Mouse (Mus musculus) heart, embryonic 12.5 days (tissue): ENCODE results near the gene Ppp4r1. TPM values are rescaled to one million over a fixed set of nuclear protein-coding genes. Genes with fewer than 3 reads are reported as not detected.

ENCODE experiments used
- ATAC-seq: fragments of 200-750 bp; cut with Nextera tagmentation; 2 replicates; pipeline ENCODE4 v1.8.0; 2017; ENCODE audit warnings: moderate TSS enrichment, moderate library complexity; ENCODE audit not compliant: insufficient number of reproducible peaks, low FRiP score
- H3K27ac ChIP-seq: fragments of 300-500 bp; sonication (generic); 2 replicates; pipeline ENCODE4 v1.5.1; 2016; ENCODE audit warnings: mild to moderate bottlenecking, moderate library complexity; ENCODE audit not compliant: poor library complexity, severe bottlenecking
- H3K27me3 ChIP-seq: fragments of 300-500 bp; sonication (generic); replicated peaks from 2 replicates; pipeline ENCODE4 v1.6.1; 2016; ENCODE audit warnings: mild to moderate bottlenecking, moderate library complexity
- H3K36me3 ChIP-seq: fragments of 300-500 bp; sonication (generic); 2 replicates; pipeline ENCODE4 v1.6.1; 2016; ENCODE audit warnings: mild to moderate bottlenecking, moderate library complexity
- H3K4me1 ChIP-seq: fragments of 300-500 bp; sonication (generic); replicated peaks from 2 replicates; pipeline ENCODE4 v1.6.1; 2016; ENCODE audit warnings: mild to moderate bottlenecking
- H3K4me2 ChIP-seq: fragments of 300-500 bp; sonication (generic); 2 replicates; pipeline ENCODE4 v1.6.1; 2016; ENCODE audit warnings: mild to moderate bottlenecking, moderate library complexity
- H3K4me3 ChIP-seq: fragments of 300-500 bp; sonication (generic); 2 replicates; pipeline ENCODE4 v1.5.1; 2016; ENCODE audit warnings: mild to moderate bottlenecking
- H3K9ac ChIP-seq: fragments of 300-500 bp; sonication (generic); 2 replicates; pipeline ENCODE4 v1.6.1; 2016; ENCODE audit warnings: mild to moderate bottlenecking, moderate library complexity
- H3K9me3 ChIP-seq: fragments of 300-500 bp; sonication (generic); replicated peaks from 2 replicates; pipeline ENCODE4 v1.6.1; 2016; ENCODE audit warnings: mild to moderate bottlenecking, moderate library complexity
- WGBS: fragments of 180-500 bp; shearing (Covaris S2); methylation state at CpG from one replicate; pipeline ENCODE4 v1.1.7; 2016; 5-methylcytosine and 5-hydroxymethylcytosine counted together
- polyA plus RNA-seq: library from polyadenylated mRNA; unstranded; fragments of >200 nt; fragmentation: Nextera tagmentation; extraction: Ambion mirVana; gene quantifications from 2 replicates; pipeline ENCODE4 v1.2.1, GENCODE M21; 2016

Ppp4r1 gene
- polyA plus RNA-seq, 1 experiment from 2014 or later, result 33.5 TPM

GRCm38 (mm10) chr17:65791161-65791560 lies 8.8 kb downstream of the Ppp4r1 start:
- Histone ChIP-seq H3K4me2 (no peak overlapping the region), H3K9ac (no peak overlapping the region), H3K4me3 (no peak overlapping the region), H3K4me1 (peaks cover 30% of the 10 kb centered on the region), H3K36me3 (peaks cover 21% of the 10 kb centered on the region), H3K27me3 (no peaks in the 10 kb centered on the region), H3K27ac (no peak overlapping the region), H3K9me3 (no peaks in the 10 kb centered on the region)
- ATAC-seq, result no peak
- WGBS, result 93% methylated on average over 2 of the region's 2 CpGs

- Histone ChIP-seq H3K4me1 (peaks cover 24% of the 10 kb centered on the region), H3K27ac (no peak overlapping the region), H3K9me3 (no peaks in the 10 kb centered on the region), H3K27me3 (no peaks in the 10 kb centered on the region), H3K4me2 (no peak overlapping the region), H3K9ac (no peak overlapping the region), H3K4me3 (no peak overlapping the region), H3K36me3 (peaks cover 9% of the 10 kb centered on the region)
- WGBS, result 93% methylated on average over 12 of the region's 12 CpGs
- ATAC-seq, result no peak
Measured at GRCm38 (mm10) chr17:65793307-65793930, 11.0 kb downstream of the Ppp4r1 start.

GRCm38 (mm10) chr17:65794096-65794850 lies 11.9 kb downstream of the Ppp4r1 start:
- Histone ChIP-seq H3K9me3 (no peaks in the 10 kb centered on the region), H3K4me3 (no peak overlapping the region), H3K9ac (no peak overlapping the region), H3K27me3 (no peaks in the 10 kb centered on the region), H3K4me1 (peaks cover 23% of the 10 kb centered on the region), H3K27ac (no peak overlapping the region), H3K4me2 (no peak overlapping the region), H3K36me3 (peaks cover 9% of the 10 kb centered on the region)
- no peak for ATAC-seq
- 90% methylated on average over 13 of the region's 13 CpGs for WGBS

- no peaks in the 10 kb centered on the region for H3K27me3 ChIP-seq
- H3K4me3 ChIP-seq, result no peak overlapping the region
- WGBS, result 66% methylated on average over 7 of the region's 7 CpGs
- H3K36me3 ChIP-seq, result peaks cover 9% of the 10 kb centered on the region
- ATAC-seq, result no peak
- H3K4me1 ChIP-seq, result peaks cover 25% of the 10 kb centered on the region
- no peak overlapping the region for H3K4me2 ChIP-seq
- no peak overlapping the region for H3K9ac ChIP-seq
- H3K9me3 ChIP-seq, result no peaks in the 10 kb centered on the region
- H3K27ac ChIP-seq, result no peak overlapping the region
Measured at GRCm38 (mm10) chr17:65796056-65796455, 13.7 kb downstream of the Ppp4r1 start.

- 57% methylated on average over 4 of the region's 4 CpGs for WGBS
- no peak overlapping the region for H3K27ac ChIP-seq
- H3K27me3 ChIP-seq, result no peaks in the 10 kb centered on the region
- H3K9ac ChIP-seq, result no peak overlapping the region
- no peaks in the 10 kb centered on the region for H3K9me3 ChIP-seq
- no peak overlapping the region for H3K4me3 ChIP-seq
- ATAC-seq, result no peak
- H3K36me3 ChIP-seq, result peaks cover 11% of the 10 kb centered on the region
- H3K4me1 ChIP-seq, result peaks cover 26% of the 10 kb centered on the region
- no peak overlapping the region for H3K4me2 ChIP-seq
Measured at GRCm38 (mm10) chr17:65798446-65798845, 16.1 kb downstream of the Ppp4r1 start.

GRCm38 (mm10) chr17:65799353-65799752 lies 17.0 kb downstream of the Ppp4r1 start:
- no peaks in the 10 kb centered on the region for H3K9me3 ChIP-seq
- H3K36me3 ChIP-seq, result peaks cover 15% of the 10 kb centered on the region
- H3K4me3 ChIP-seq, result no peak overlapping the region
- H3K9ac ChIP-seq, result no peak overlapping the region
- peaks cover 23% of the 10 kb centered on the region for H3K4me1 ChIP-seq
- 38% methylated on average over 1 of the region's 1 CpGs for WGBS
- no peak overlapping the region for H3K4me2 ChIP-seq
- no peaks in the 10 kb centered on the region for H3K27me3 ChIP-seq
- no peak for ATAC-seq
- H3K27ac ChIP-seq, result peak overlapping the region; percentile 21; the same call in 1 of the 2 replicates

- H3K9me3 ChIP-seq, result no peaks in the 10 kb centered on the region
- H3K9ac ChIP-seq, result no peak overlapping the region
- no peak overlapping the region for H3K27ac ChIP-seq
- no peak for ATAC-seq
- no peak overlapping the region for H3K4me3 ChIP-seq
- H3K36me3 ChIP-seq, result peaks cover 11% of the 10 kb centered on the region
- H3K4me2 ChIP-seq, result no peak overlapping the region
- WGBS, result 92% methylated on average over 6 of the region's 6 CpGs
- peaks cover 23% of the 10 kb centered on the region for H3K4me1 ChIP-seq
- no peaks in the 10 kb centered on the region for H3K27me3 ChIP-seq
Measured at GRCm38 (mm10) chr17:65800451-65800850, 18.1 kb downstream of the Ppp4r1 start.

GRCm38 (mm10) chr17:65802026-65802425 lies 19.7 kb downstream of the Ppp4r1 start:
- Histone ChIP-seq H3K4me1 (peaks cover 26% of the 10 kb centered on the region), H3K9ac (no peak overlapping the region), H3K4me2 (no peak overlapping the region), H3K4me3 (no peak overlapping the region), H3K36me3 (peaks cover 11% of the 10 kb centered on the region), H3K27me3 (no peaks in the 10 kb centered on the region), H3K9me3 (no peaks in the 10 kb centered on the region), H3K27ac (no peak overlapping the region)
- no peak for ATAC-seq
- WGBS, result 68% methylated on average over 4 of the region's 4 CpGs

- WGBS, result 64% methylated on average over 4 of the region's 4 CpGs
- ATAC-seq, result no peak
- no peak overlapping the region for H3K9ac ChIP-seq
- peaks cover 28% of the 10 kb centered on the region for H3K36me3 ChIP-seq
- H3K4me1 ChIP-seq, result peaks cover 18% of the 10 kb centered on the region
- H3K4me2 ChIP-seq, result no peak overlapping the region
- H3K27me3 ChIP-seq, result no peaks in the 10 kb centered on the region
- no peak overlapping the region for H3K4me3 ChIP-seq
- H3K9me3 ChIP-seq, result no peaks in the 10 kb centered on the region
- no peak overlapping the region for H3K27ac ChIP-seq
Measured at GRCm38 (mm10) chr17:65805966-65806365, 23.6 kb downstream of the Ppp4r1 start.

GRCm38 (mm10) chr17:65806416-65806815 lies 24.0 kb downstream of the Ppp4r1 start:
- no peak overlapping the region for H3K27ac ChIP-seq
- H3K9me3 ChIP-seq, result no peaks in the 10 kb centered on the region
- H3K4me2 ChIP-seq, result no peak overlapping the region
- no peak for ATAC-seq
- no peak overlapping the region for H3K4me3 ChIP-seq
- peaks cover 33% of the 10 kb centered on the region for H3K36me3 ChIP-seq
- no peak overlapping the region for H3K9ac ChIP-seq
- H3K27me3 ChIP-seq, result no peaks in the 10 kb centered on the region
- WGBS, result 80% methylated on average over 2 of the region's 2 CpGs
- peaks cover 18% of the 10 kb centered on the region for H3K4me1 ChIP-seq

- ATAC-seq, result no peak
- Histone ChIP-seq H3K4me3 (no peak overlapping the region), H3K9ac (no peak overlapping the region), H3K4me1 (peaks cover 7% of the 10 kb centered on the region; the same call in 1 of the 2 replicates), H3K27ac (no peak overlapping the region), H3K36me3 (peaks cover 60% of the 10 kb centered on the region), H3K4me2 (no peak overlapping the region), H3K27me3 (no peaks in the 10 kb centered on the region), H3K9me3 (no peaks in the 10 kb centered on the region)
- 90% methylated on average over 5 of the region's 5 CpGs for WGBS
Measured at GRCm38 (mm10) chr17:65811032-65811431, 28.7 kb downstream of the Ppp4r1 start.
